Mouse (Mus musculus): Measurements from ENCODE around the gene Lrrc75b. TPM values are rescaled to one million over a fixed set of nuclear protein-coding genes. Genes with fewer than 3 reads are reported as not detected.

Gene Lrrc75b
- polyA plus RNA-seq, 1 experiment: 1.9 TPM

DNA sequence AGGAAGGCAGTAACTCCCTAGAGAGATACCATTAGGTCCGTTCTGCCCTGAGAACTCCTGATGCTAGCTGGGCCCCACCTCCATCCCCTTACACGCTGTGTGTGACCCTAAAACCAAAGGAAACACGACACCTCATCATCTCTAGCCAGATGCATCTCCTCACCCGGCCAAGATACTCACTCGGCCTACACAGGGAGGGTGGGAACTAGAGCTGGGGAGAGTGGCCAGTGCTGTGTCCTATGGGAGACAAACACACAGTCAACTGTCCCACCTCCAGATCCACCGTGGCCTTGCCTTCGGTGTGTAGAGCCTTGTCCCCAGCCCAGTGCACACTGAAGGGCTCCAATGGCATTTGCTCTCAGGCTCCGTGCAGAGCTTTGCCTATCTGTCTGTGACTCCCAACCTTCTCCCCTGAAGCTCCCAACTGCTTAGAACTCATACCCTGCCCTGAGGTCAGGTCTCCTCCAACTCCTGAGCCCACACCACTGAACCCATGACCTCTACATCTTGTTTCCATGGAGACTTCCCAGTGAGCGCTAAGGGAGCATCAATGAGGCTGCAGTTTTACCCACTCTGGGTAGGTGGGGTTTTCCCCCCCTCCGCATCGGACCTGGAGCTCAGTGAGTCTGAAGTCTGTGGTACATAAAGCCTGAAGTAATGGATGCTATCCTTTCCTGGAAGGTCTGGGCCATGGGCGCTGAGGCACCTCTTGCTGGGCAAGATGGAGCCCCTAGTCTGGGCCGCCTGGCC, 7.3 kb downstream of the Lrrc75b start:
- H3K4me1 ChIP-seq (ENCODE audit: control insufficient read depth, insufficient read depth, insufficient read length, low read length): peaks cover 5% of the 10 kb centered on the region
- WGBS: 82% methylated on average over 13 of the region's 13 CpGs
- H3K4me3 ChIP-seq (ENCODE audit: low read depth, low read length): no peak overlapping the region
- no peak overlapping the region for H3K27ac ChIP-seq (ENCODE audit: insufficient read depth, low read depth, low read length)
- no peak for TF ChIP-seq POLR2A (IDR thresholded peaks at IDR 0.05; ENCODE audit: low read depth, low read length)
- TF ChIP-seq CTCF (IDR thresholded peaks at IDR 0.05; ENCODE audit: extremely low read depth, insufficient read length, insufficient replicate concordance, low read depth, low read length): no peak
- H3K36me3 ChIP-seq (ENCODE audit: control insufficient read depth, insufficient read depth, low read length): no peaks in the 10 kb centered on the region
- H3K27me3 ChIP-seq (ENCODE audit: control insufficient read depth, insufficient read depth, low read length): no peaks in the 10 kb centered on the region; the same call in 1 of the 2 replicates

DNA sequence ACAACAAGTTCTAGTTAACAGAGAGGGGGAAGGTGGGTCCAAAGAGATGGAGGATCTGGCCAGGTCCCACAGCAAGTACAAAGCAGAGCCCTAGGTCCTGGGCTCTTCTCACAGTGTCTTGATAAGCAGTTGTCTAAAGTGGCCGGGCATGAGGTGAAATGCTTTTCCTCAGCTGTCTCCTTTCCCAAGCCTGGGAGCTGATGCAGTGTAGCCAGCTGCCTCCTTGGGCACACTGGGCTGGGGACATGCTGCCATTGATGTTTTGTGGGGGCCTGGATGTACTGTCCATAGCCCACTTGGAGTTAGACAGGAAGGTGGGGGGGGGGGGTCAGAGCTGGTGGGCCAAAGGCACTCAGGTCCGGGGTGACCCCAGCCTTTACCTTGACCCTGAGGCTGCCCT, 8.0 kb downstream of the Lrrc75b start:
- peaks cover 7% of the 10 kb centered on the region for H3K4me1 ChIP-seq (ENCODE audit: control insufficient read depth, insufficient read depth, insufficient read length, low read length)
- H3K4me3 ChIP-seq (ENCODE audit: low read depth, low read length): no peak overlapping the region
- TF ChIP-seq POLR2A (IDR thresholded peaks at IDR 0.05; ENCODE audit: low read depth, low read length): no peak
- TF ChIP-seq CTCF (IDR thresholded peaks at IDR 0.05; ENCODE audit: extremely low read depth, insufficient read length, insufficient replicate concordance, low read depth, low read length): no peak
- no peak overlapping the region for H3K27ac ChIP-seq (ENCODE audit: insufficient read depth, low read depth, low read length)
- H3K27me3 ChIP-seq (ENCODE audit: control insufficient read depth, insufficient read depth, low read length): no peaks in the 10 kb centered on the region; the same call in 1 of the 2 replicates
- no peaks in the 10 kb centered on the region for H3K36me3 ChIP-seq (ENCODE audit: control insufficient read depth, insufficient read depth, low read length)
- 87% methylated on average over 2 of the region's 2 CpGs for WGBS

DNA sequence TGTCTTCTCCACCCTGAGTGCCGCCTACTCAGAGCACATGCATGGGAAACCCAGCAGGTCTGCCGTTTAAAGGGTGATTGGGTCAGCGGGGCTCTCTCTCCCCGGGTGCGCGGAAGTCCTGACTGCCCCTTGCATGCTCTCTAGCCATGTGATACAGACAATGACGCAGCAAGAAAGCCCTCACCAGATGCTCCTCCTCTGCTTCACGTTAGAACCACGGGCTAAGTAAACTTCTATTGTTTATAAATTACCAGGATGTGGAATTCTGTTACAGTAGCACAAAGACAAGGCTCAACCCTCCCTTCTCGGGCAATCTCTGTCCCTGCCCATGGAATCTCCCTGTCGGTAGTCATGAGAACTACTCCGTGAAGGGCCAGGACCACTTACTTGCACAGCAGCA, 9.0 kb downstream of the Lrrc75b start:
- Histone ChIP-seq H3K4me1 (ENCODE audit: control insufficient read depth, insufficient read depth, insufficient read length, low read length) (peaks cover 7% of the 10 kb centered on the region), H3K27me3 (ENCODE audit: control insufficient read depth, insufficient read depth, low read length) (no peaks in the 10 kb centered on the region; the same call in 1 of the 2 replicates), H3K27ac (ENCODE audit: insufficient read depth, low read depth, low read length) (0 out of 2 replicates have a peak overlapping the region, but pooled peaks have one; percentile 3), H3K4me3 (ENCODE audit: low read depth, low read length) (no peak overlapping the region; the same call in 1 of the 2 replicates), H3K36me3 (ENCODE audit: control insufficient read depth, insufficient read depth, low read length) (no peaks in the 10 kb centered on the region)
- no peak for TF ChIP-seq CTCF (IDR thresholded peaks at IDR 0.05; ENCODE audit: extremely low read depth, insufficient read length, insufficient replicate concordance, low read depth, low read length)
- no peak for TF ChIP-seq POLR2A (IDR thresholded peaks at IDR 0.05; ENCODE audit: low read depth, low read length)
- 40% methylated on average over 12 of the region's 12 CpGs for WGBS

DNA sequence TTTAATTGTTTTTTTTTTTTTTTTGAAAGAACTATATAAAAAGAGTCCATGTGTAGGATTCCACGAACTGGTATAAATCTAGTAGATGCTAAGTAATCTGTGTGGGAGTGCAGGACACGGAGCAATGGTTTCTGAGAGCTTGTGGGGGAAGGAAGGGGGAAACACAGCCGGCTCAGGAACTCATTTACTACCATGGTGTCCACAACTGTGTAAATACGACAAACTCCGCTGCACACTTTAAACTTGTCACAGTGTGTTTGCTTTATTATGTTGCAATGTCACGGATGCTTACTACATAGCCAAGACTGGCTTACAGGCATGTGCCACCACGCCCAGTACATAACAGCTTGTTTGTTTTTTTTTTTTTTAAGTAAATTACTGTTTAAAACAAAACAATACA, 10.2 kb downstream of the Lrrc75b start:
- Histone ChIP-seq H3K4me1 (ENCODE audit: control insufficient read depth, insufficient read depth, insufficient read length, low read length) (peaks cover 7% of the 10 kb centered on the region), H3K4me3 (ENCODE audit: low read depth, low read length) (no peak overlapping the region), H3K36me3 (ENCODE audit: control insufficient read depth, insufficient read depth, low read length) (no peaks in the 10 kb centered on the region), H3K27me3 (ENCODE audit: control insufficient read depth, insufficient read depth, low read length) (no peaks in the 10 kb centered on the region), H3K27ac (ENCODE audit: insufficient read depth, low read depth, low read length) (no peak overlapping the region)
- TF ChIP-seq POLR2A (IDR thresholded peaks at IDR 0.05; ENCODE audit: low read depth, low read length): no peak
- no peak for TF ChIP-seq CTCF (IDR thresholded peaks at IDR 0.05; ENCODE audit: extremely low read depth, insufficient read length, insufficient replicate concordance, low read depth, low read length)
- 62% methylated on average over 7 of the region's 7 CpGs for WGBS

DNA sequence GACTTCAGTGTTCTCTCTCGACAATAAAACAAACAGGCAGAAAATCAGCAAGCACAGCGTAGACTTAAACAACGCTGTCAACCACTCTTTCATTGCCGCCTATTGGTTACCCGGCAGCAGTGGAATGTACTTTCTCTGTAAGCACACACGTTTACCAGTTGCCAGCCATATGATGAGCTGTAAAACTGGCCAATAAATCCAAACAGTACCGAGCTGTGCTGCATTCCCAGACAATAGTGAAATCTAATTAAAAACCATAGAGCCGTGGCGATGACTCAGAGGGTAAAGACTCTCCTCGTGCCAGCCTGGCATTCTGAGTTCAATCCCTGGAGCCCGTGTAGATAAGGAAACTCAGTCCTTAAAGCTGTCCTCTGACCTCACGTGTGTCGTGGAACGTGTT, 11.6 kb downstream of the Lrrc75b start:
- Histone ChIP-seq H3K4me3 (ENCODE audit: low read depth, low read length) (no peak overlapping the region), H3K36me3 (ENCODE audit: control insufficient read depth, insufficient read depth, low read length) (no peaks in the 10 kb centered on the region), H3K27me3 (ENCODE audit: control insufficient read depth, insufficient read depth, low read length) (no peaks in the 10 kb centered on the region), H3K27ac (ENCODE audit: insufficient read depth, low read depth, low read length) (peak overlapping the region; percentile 88), H3K4me1 (ENCODE audit: control insufficient read depth, insufficient read depth, insufficient read length, low read length) (peaks cover 7% of the 10 kb centered on the region)
- TF ChIP-seq CTCF (IDR thresholded peaks at IDR 0.05; ENCODE audit: extremely low read depth, insufficient read length, insufficient replicate concordance, low read depth, low read length) (no peak), POLR2A (IDR thresholded peaks at IDR 0.05; ENCODE audit: low read depth, low read length) (no peak)
- WGBS: 19% methylated on average over 14 of the region's 14 CpGs

DNA sequence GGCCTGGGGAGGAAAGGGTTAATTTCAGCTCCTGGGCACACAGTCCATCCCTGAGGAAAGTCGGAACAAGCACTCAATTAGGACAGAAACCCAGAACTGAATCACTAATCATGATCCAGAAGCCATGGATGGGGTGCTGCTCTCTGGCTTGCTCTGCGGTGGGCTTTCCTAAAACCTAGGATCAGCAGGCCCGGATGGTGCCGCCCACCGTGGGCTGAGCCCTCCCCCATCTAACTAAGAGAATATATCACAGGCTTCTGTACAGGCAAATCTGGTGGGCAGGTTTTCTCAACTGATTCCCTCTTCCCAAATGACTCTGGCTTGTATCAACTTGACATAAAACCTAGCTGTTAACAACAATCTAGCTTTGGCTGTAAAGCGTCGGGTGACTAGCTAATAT, 12.2 kb downstream of the Lrrc75b start:
- 40% methylated on average over 7 of the region's 7 CpGs for WGBS
- Histone ChIP-seq H3K4me1 (ENCODE audit: control insufficient read depth, insufficient read depth, insufficient read length, low read length) (peaks cover 7% of the 10 kb centered on the region), H3K27ac (ENCODE audit: insufficient read depth, low read depth, low read length) (peak overlapping the region; percentile 42), H3K4me3 (ENCODE audit: low read depth, low read length) (no peak overlapping the region), H3K27me3 (ENCODE audit: control insufficient read depth, insufficient read depth, low read length) (no peaks in the 10 kb centered on the region), H3K36me3 (ENCODE audit: control insufficient read depth, insufficient read depth, low read length) (no peaks in the 10 kb centered on the region)
- no peak for TF ChIP-seq CTCF (IDR thresholded peaks at IDR 0.05; ENCODE audit: extremely low read depth, insufficient read length, insufficient replicate concordance, low read depth, low read length)

DNA sequence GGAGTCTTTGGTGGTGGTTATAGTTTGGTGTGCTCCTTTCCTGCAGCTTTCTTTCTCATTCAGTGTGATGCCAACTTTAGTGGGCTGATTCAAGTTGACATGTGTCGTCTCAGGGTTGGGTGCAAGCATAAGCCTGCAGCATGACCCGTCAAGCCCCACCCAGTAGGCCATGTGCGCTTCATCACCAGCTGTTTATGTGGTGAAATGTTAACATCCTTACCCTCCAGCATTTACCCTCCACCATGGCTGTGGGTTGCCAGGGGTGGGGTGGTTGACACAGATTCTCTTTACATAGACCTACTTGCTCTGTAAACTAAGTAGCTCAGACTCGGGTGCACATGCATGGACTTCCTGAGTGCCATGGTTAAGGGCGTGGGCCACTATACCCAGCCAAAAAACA, 24.0 kb downstream of the Lrrc75b start:
- Histone ChIP-seq H3K4me3 (ENCODE audit: low read depth, low read length) (no peak overlapping the region), H3K27ac (ENCODE audit: insufficient read depth, low read depth, low read length) (no peak overlapping the region), H3K27me3 (ENCODE audit: control insufficient read depth, insufficient read depth, low read length) (no peaks in the 10 kb centered on the region), H3K36me3 (ENCODE audit: control insufficient read depth, insufficient read depth, low read length) (peaks cover 18% of the 10 kb centered on the region), H3K4me1 (ENCODE audit: control insufficient read depth, insufficient read depth, insufficient read length, low read length) (no peaks in the 10 kb centered on the region)
- 84% methylated on average over 5 of the region's 5 CpGs for WGBS
- TF ChIP-seq CTCF (IDR thresholded peaks at IDR 0.05; ENCODE audit: extremely low read depth, insufficient read length, insufficient replicate concordance, low read depth, low read length): no peak

Measured in small intestine, adult 2 months (tissue).